Mouse (Mus musculus): Measurements from ENCODE around the gene Hist1h2ab. TPM values are rescaled to one million over a fixed set of nuclear protein-coding genes. Genes with fewer than 3 reads are reported as not detected.
A peak's percentile ranks its signal among the peaks of the same experiment; 100 is the strongest.

The Hist1h2ab gene
- total RNA-seq, 2 experiments from 2014 or later = 0.82 TPM; not detected in 1

DNA sequence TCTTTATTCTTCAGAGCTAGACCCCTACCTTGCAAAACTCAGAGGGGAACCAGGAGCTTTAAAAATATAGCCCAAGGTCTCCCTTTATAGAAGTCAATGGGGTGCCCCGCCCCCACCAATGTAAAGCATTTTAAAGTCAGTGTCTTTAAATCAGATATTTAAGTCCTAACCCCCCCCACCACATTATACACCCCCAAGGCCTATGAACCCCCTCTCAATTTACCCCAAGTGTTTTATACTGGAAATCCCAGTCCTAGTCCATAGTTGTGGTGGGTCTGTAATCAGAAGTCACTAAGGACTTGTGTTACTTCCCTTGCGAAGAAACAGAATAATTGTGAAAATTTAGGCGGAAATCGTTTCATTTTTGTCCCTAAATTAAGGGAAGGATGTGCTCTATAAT is 12.9 kb upstream of the Hist1h2ab start:
- DNase-seq (ENCODE audit: low spot score) = no peak

DNA sequence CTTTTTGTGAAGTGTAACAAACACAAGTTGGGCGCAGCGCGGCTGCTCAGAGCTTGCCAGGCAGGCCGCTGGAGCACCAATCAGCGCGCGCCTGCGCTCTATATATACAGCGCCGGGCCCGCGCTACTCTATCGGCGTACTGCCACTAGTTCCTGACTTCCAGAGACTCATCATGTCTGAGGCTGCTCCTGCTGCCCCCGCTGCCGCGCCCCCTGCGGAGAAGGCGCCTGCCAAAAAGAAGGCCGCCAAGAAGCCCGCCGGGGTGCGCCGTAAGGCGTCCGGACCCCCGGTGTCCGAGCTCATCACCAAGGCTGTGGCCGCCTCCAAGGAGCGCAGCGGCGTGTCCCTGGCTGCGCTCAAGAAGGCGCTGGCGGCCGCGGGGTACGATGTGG is 12.3 kb upstream of the Hist1h2ab start, which contains the start of gene Hist1h1c:
Gene Hist1h1c (plus strand): TSS at position 132 of the 392 bp plus-strand sequence.
- DNase-seq (ENCODE audit: low spot score) = peak; percentile 82

GRCm38 (mm10) chr13:23739069-23739921 is 11.6 kb upstream of the Hist1h2ab start:
- peak; percentile 96 for DNase-seq (ENCODE audit: low spot score)

GRCm38 (mm10) chr13:23739922-23740252 is 11.0 kb upstream of the Hist1h2ab start:
- DNase-seq (ENCODE audit: low spot score) = no peak

- no peak for DNase-seq (ENCODE audit: low spot score)
Observed at GRCm38 (mm10) chr13:23740256-23740840, 10.6 kb upstream of the Hist1h2ab start.

DNA sequence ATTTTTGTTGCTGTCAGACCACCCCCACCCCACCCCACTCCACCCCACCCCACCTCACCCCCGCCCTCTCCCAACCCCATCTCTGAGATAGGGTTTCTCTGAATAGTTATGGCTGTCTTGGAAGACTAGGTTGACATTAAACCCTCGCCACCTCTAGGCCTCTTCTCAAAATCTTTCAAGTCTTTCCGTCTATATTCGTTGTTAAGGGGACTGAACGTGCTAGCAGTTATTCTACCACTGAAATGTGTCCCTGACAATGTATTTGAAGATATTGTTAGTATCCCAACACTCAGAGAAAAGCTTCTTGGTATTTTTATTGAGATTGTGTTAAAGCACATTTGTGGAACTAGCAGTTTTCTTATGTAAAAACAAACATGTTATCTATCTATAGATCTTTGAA is 10.0 kb upstream of the Hist1h2ab start:
- no peak for DNase-seq (ENCODE audit: low spot score)

DNA sequence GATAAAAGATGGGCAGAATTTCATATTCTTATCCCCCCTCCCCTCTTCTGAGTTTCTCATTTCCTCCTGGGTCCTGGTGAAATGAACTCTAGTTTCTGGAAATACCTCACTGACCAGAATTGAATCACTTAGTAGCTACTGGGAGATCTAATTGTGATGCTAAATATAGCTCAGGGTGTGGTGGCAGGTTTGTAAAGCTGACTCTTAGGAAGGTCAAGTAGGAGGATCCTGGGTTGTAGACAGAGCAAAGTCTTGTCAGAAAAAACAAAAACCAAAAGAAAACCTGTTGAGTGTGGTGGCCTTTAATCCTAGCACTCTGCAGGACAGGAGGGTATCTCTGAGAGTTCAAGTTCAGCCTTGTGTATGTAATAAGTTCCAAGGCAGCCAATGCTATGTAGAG is 8.9 kb upstream of the Hist1h2ab start:
- no peak for DNase-seq (ENCODE audit: low spot score)

DNA sequence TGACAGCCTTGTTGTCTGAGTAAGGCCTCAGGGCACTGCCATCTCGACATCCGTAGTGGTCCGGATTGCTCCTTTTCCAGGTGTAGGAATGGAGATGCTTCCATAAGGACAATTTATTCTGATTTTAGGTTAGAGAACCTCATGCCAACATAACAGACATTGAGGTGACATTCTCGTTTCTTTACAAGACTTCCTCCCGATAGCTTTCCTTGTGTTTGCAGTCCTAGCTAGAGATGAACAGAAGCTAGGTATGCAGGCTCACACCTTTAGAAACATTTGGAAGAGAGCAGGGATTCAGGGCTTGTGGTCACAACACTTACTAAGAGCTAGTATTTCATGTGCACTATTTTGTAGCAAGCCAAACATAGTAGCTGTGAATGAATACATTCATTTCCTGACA is 7.7 kb upstream of the Hist1h2ab start:
- no peak for DNase-seq (ENCODE audit: low spot score)

DNA sequence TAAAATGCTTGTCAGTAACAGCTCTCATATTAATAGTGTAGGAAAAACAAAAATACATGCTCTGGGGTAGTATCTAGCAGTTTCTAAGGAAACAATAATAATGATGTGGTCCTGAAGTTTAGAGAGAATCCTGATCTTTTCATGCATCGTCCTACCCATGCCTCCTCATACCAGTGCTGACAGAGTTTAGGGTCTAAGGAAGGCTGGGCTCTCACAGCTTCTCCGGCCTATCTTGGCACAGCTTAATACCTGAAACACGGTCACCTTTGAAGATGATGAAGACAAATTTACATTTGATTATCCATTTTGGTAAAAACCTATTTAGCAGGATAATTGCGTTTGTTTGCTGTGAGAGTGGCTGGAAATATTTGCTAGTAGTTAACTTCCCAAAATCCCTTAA is 7.0 kb upstream of the Hist1h2ab start:
- no peak for DNase-seq (ENCODE audit: low spot score)

- DNase-seq (ENCODE audit: low spot score) = no peak
Observed at GRCm38 (mm10) chr13:23744421-23745380, 6.2 kb upstream of the Hist1h2ab start.

GRCm38 (mm10) chr13:23745381-23746161 is 5.4 kb upstream of the Hist1h2ab start, which contains the start of gene Hist1h3c:
Hist1h3c (minus strand) TSS chr13:23745602.
- DNase-seq (ENCODE audit: low spot score) = peak; percentile 80

- peak; percentile 43 for DNase-seq (ENCODE audit: low spot score)
Observed at GRCm38 (mm10) chr13:23746201-23747080, 4.5 kb upstream of the Hist1h2ab start, which contains the start of gene Hist1h2bb. Hist1h2bb (plus strand) TSS chr13:23746734.

- no peak for DNase-seq (ENCODE audit: low spot score)
Observed at GRCm38 (mm10) chr13:23747081-23747891, 3.6 kb upstream of the Hist1h2ab start.

DNA sequence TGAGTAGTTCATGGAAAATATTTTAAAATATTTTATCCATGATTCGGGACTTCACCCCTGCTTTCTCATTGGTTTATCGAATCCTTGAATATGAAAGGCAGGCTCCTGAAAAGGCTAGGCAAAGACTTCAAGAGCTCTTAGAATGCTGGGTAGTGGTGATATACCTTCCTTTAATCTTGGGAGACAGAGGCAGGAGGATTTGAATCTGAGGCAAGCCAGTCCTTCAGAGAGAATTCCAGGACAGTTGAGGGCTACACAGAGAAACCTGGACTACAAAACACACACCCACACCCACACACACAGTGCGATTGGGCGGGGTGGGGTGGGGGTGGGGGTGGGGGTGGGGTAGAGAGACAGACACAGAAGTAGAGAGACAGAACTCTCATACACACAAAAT is 3.0 kb upstream of the Hist1h2ab start:
- DNase-seq (ENCODE audit: low spot score) = no peak

DNA sequence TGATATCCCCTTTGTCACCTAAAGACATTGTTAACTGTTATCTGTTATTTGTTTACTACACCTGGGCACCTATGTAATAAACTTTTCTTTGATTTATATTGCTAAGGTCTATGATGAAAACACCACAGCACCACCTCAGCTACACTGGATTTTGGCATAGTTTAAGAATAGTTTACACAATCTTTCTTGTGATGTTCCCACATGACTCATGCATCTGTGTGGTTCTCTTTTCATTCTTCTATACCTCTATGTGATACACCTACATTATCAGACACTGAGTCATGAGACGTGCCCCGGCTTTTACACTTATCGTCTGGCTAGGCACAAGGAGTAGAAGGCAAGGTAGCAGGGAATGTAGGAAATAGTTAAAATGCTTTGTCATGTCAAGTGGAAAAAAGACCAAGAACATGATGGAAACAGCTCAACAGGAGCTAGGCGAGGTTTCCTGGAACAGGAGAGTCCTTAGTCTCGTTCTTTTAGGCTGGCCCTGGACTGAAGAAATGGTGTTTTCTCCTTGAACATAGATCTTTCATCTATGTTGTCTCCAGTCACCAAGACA is 1.3 kb upstream of the Hist1h2ab start:
- DNase-seq (ENCODE audit: low spot score) = no peak

DNA sequence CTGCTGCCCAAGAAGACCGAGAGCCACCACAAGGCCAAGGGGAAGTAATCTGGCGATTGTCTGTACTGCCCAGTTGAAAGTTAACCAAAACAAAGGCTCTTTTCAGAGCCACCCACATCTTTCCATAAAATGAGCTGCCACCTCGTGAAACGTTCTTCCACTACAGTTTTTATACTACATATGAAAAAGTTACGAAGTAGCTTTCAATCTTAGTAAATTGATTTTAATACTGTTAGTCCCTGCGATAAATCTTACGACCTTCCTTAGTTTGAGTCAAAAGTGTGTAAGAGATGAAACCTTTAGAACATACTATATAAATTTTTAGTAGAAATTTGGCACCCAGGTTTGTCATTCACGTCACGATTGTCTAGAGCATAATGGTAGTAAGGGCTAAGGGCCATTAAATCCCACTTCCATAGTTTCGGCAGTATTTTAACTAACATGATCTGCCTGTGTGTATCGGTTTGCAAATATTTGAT is 591 bp downstream of the Hist1h2ab start:
- no peak for DNase-seq (ENCODE audit: low spot score)

- peak; percentile 44 for DNase-seq (ENCODE audit: low spot score)
Observed at GRCm38 (mm10) chr13:23752067-23752741, 1.3 kb downstream of the Hist1h2ab start, which contains the start of gene Hist1h3b. Hist1h3b (plus strand) TSS chr13:23752267.

DNA sequence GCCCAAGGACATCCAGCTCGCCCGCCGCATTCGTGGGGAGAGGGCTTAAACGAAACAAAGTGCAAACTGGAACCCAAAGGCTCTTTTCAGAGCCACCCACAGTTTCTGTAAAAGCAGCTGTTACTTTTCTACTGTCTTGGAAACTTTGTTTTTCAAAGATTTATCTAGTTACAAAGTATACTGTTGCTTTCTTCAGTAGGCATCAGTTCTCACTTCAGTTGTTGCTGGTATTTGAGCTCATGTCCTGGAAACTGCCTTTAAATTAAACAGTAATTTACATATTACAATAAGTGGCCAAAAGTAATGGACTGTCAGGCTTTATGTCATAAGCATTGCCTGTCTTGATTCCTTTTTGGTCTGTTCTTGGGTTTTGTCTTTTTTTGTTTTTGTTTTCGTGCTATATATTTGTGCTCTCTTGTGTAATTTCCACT is 1.8 kb downstream of the Hist1h2ab start:
- no peak for DNase-seq (ENCODE audit: low spot score)

Data from gastrocnemius, adult 18-20 months (tissue).